Mouse (Mus musculus) limb, embryonic 10.5 days (tissue): ENCODE data around the gene AY074887. TPM values are rescaled to one million over a fixed set of nuclear protein-coding genes. Genes with fewer than 3 reads are reported as not detected.

ENCODE experiments used
- polyA plus RNA-seq: library from polyadenylated mRNA; unstranded; fragments of >200 nt; fragmentation: Nextera tagmentation; extraction: Ambion mirVana; gene quantifications from 2 replicates; pipeline ENCODE4 v1.2.1, GENCODE M21; 2016

AY074887 gene
- polyA plus RNA-seq, 1 experiment from 2014 or later: 1.0 TPM

Other genes with a start within 250 kb of the AY074887 start
- 178 and 190 TPM in 2 replicates for gene Wdr61, start 216.5 kb downstream of the AY074887 start, polyA plus RNA-seq
- gene Crabp1, start 186.2 kb downstream of the AY074887 start, polyA plus RNA-seq: 615 and 856 TPM in 2 replicates
- 40.6 and 46.7 TPM in 2 replicates for gene Ireb2, start 87.2 kb downstream of the AY074887 start, polyA plus RNA-seq
- 2.9 and 4.8 TPM in 2 replicates for gene Hykk, start 33.7 kb downstream of the AY074887 start, polyA plus RNA-seq
- 330 and 337 TPM in 2 replicates for gene Psma4, start 208 bp downstream of the AY074887 start, polyA plus RNA-seq
- gene Chrna5, start 29.9 kb upstream of the AY074887 start, polyA plus RNA-seq: 0.23 and 0.45 TPM in 2 replicates
- 0.15 and 0.25 TPM in 2 replicates for gene Chrna3, start 75.6 kb upstream of the AY074887 start, polyA plus RNA-seq
- gene Chrnb4, start 97.8 kb upstream of the AY074887 start, polyA plus RNA-seq: 0.18 and 0.40 TPM in 2 replicates
- gene Ube2q2, start 197.9 kb upstream of the AY074887 start, polyA plus RNA-seq: 32.6 and 33.9 TPM in 2 replicates